Mouse (Mus musculus) monocyte, adult 5-6 weeks (primary cell): ENCODE measurements around the gene Cerk. TPM values are rescaled to one million over a fixed set of nuclear protein-coding genes. Genes with fewer than 3 reads are reported as not detected.
A peak's percentile ranks its signal among the peaks of the same experiment; 100 is the strongest.
"Not testable (repeated sequence)": the region's sequence is repeated elsewhere in the genome, so short reads cannot be mapped to it uniquely, and the experiment has no call there.

ENCODE experiments used
- ATAC-seq: fragments of 153-309, 156-312 bp; replicated peaks from 2 replicates; pipeline ENCODE4 v1.8.0; 2017; ENCODE audit warnings: mild to moderate bottlenecking; ENCODE audit not compliant: low TSS enrichment, insufficient number of reproducible peaks, severe bottlenecking, poor library complexity, low FRiP score
- total RNA-seq: library from RNA; stranded (forward); fragments of 200-1000, 200-491, 200-594 nt; gene quantifications from 3 replicates; pipeline ENCODE4 v1.2.3, GENCODE M21; 2017

The Cerk gene
- total RNA-seq, 1 experiment from 2014 or later, result 38.1 TPM

DNA sequence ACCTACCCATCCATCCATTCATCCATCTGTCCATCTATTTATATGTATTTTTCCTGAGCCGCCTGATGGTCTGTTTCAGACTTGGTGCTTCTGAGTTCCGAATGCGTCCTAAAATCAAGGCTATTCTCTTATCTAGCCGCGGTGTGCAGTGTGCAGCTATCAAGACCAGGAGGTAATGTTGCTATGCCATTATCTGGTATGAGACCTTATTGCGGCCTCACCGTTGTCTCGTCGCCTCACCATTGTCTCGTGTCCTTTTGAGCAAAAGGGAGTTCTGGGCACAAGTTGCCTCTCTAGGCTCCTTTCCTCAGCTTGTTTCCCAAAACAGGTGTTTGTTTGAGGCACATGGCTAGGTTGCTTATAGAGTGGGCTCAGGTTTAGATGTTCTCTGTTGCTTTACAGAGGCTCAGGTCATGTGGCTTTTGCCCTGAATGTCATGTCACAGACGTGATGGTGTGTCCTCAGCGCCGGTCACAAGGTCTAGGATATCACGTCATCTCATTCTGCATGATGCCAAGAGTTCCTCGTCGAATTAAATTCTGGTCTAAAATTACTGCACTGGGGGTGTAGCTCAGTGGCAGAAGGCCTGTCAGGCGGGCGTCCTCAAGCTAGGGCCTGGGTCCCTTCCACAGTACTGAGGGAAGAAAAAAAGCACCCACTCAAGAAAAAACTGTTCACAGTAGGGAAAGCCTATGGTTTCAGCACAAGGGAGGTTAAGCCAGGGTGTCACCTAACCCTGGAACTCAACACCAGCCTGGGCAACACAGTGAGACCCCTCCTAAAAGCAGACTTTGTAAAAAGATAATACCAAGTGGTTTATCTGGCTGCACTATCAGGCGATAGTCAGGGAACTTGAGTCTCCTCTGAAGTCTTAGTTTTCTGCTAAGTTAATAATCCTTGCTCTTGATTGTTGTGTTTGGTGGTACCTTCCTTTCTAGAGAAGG, 81.3 kb downstream of the Cerk start:
- ATAC-seq, result no peak

DNA sequence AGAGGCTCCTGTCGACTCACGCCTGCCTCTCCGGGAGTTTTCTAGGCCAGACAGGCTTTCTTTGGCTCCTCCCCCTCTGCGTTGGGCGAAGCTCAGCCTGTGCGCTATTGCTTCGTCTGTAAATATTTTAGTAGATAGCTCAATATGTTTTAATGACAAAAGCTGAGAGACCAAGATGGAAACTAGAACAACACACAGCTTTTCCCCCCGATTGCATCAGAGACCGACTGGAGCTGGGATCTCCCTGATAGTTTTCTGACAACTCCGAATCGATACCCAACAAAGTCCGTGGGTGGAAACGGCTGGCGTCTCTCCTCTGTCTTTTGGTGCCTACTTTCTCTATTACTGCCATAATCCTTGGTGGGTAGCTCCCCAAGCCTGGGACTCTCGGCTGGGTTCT, 83.6 kb downstream of the Cerk start:
- ATAC-seq, result no peak

DNA sequence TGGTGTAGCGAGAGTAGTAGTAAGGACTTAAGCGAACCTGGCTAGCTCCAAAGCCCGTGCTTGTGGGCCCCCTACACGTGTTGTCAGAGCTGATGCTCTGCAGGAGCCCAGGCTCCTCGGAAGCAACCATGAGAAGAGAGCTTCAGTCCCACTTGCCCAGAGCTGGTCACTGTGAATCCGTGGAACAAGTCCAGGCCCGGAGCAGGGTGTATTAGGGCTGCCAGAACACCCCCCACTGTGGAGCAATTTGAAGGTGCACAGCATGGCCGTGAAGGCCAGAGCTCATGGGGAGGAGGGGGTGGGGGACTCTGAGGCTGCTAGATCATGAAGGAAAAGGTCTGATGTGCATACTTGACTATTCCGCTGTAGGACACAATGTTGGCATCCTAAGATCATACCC, 84.4 kb downstream of the Cerk start:
- no peak for ATAC-seq

DNA sequence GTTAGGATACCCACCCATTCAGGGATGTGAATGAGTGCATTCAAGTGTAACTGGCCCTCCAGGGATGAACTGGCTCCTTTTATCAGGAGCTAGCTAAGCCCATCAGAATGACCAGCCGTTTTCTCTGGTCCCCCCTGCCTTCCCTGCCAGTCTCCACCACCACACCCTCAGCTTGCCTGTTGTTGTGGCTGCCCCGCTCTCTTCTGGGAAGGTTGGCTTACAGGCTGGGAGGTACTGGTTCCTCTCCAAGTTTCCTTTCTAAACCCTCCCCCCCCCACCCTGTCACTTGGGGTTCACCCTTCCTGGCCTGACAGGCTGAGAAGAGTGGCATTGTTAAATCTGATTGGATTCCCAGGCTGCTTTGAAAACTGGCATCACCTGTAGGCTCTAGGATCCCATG, 88.1 kb downstream of the Cerk start:
- no peak for ATAC-seq

DNA sequence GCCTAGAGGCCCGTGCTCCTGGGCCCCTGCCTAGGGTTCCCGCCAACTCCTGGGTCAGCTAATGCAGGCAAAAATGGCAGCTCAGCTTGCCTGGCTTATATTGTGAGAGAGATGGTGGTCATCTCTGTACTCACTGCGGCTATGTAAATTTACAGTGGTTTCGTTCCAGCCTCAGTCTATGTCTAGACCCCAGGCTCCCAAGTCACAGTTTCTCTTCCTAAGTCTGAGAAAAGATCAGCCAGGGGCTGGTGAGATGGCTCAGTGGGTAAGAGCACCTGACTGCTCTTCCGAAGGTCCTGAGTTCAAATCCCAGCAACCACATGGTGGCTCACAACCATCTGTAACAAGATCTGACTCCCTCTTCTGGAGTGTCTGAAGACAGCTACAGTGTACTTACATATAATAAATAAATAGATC, 89.3 kb downstream of the Cerk start:
- ATAC-seq, result not testable (repeated sequence)

DNA sequence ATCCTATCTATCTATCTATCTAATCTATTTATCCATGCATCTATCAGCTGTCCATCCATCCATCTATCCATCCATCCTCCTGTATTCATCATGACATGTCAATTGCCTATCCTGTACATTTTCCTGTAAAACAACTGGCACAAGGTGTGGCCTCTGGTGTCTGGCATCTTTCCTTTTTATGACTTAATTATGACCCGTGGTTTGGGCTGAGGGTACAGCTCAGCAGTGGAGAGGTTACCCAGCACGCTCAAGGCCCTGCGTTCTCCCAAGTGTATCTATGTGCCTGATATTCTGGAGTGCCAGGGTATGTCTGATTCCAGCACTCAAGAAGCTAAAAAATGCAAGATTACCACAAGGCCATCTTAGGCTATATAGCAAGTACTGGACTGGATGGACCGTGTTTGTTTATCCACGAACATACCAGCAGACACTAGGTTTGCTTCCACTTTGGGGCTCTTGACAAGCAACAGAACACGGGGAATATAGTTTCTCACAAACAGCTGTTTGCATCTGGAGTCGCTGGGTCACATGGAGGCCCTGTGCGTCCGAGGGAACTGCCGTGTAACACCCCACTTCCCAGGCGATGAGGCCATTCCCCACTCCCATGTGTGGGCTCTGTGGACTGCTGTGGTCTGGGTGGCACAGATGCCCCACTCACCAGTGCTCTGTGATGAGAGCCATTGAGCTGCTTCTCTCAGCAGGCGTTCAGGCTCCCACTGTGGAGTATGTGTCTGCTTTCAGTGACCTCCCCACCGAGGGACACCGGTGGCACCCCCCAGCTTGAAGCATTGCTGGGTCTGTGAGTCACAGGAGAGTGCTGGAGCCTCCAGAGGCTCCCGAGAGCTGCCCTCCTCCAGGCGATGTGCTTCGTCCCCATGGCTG, 90.0 kb downstream of the Cerk start:
- ATAC-seq, result no peak

DNA sequence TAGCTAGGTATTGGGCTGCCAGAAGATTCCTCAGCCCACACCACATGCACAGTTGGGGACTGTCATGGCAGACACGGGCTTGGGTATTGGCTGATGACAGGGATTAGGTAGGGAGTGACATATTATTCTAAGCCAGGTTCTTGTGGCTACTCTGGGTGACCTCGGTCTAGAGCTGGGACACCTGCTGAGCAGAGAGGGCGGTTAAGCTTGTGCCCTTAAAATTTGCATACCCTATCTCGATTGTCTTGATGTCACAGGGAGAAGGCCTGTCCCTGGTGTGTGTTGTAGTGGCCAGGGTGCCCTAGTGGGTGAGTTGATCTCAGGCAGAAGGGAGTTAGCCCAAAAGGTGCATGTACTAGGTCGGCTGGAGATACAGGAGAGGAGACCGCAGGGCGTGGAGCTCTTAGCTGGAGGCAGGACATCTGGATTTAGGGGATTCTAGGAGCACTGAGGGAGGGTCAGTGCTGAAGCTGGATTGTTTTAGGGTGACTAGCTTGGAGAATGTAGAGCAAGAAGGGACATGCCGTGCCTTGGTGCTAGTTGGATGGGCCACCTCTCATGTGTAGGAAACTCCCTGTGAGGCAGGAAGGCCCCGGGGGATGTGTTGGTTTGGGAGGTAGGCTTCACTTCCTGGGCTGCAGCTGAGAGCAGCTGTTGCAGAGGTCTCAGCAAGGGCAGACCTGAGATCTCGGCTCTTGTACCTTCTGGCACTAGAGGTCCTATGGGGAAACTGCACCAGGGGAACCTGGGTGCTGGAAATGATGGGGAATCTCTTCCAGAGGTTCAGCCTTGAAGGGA, 91.4 kb downstream of the Cerk start:
- ATAC-seq, result 0 out of 2 replicates have a peak, but pooled peaks have one; percentile 36

DNA sequence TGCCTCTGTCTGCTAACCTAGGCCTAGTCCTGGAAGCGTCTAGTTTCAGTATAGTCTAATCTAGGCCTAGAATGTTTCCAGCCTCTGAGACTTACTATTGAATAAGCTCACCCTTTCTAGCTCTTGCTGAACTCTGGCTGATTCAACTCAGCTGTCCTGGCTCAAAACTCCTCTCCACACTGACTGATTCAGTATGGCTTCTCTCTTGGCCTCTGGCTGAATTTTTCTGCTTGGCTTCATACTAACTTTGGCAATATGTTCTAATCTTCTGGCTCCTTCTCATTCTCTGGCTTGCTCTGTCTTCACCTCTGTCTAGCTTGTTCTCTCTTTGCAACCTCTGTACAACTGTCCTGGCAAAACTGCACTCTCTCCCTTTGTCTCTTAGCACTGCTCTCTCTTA, 92.7 kb downstream of the Cerk start:
- ATAC-seq, result no peak

DNA sequence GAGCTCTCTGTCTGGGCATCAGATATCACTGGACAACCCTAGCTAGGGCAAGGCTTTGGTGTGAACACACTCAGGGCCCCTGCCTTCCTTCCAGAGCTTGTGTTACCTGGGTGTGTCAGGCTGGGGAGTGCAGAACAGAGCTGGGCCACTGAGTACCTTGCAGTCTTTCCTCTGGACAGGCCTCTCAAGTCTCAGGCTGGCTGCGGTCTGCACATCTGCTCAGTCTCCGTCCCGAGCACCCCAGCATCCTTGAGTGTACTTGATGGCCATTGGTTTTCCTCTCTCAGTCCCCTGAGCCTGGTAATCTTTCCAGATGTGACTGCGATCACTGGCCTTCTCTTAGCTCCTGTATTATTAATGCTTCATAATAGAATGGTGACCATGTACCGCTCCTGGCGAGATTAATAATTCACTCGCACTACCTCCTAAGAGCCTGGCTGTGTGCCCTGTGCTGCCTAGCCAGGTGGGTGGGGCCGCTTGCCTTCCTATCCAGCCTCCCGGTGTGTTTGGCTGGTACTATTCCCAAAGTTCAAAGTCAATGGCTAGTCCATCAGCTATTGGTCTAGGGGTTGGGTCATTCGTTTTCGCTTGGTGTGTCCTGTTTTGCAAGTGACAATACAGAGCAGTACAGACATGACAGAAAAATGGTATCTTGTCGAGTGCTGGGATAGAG, 93.8 kb downstream of the Cerk start:
- no peak for ATAC-seq

DNA sequence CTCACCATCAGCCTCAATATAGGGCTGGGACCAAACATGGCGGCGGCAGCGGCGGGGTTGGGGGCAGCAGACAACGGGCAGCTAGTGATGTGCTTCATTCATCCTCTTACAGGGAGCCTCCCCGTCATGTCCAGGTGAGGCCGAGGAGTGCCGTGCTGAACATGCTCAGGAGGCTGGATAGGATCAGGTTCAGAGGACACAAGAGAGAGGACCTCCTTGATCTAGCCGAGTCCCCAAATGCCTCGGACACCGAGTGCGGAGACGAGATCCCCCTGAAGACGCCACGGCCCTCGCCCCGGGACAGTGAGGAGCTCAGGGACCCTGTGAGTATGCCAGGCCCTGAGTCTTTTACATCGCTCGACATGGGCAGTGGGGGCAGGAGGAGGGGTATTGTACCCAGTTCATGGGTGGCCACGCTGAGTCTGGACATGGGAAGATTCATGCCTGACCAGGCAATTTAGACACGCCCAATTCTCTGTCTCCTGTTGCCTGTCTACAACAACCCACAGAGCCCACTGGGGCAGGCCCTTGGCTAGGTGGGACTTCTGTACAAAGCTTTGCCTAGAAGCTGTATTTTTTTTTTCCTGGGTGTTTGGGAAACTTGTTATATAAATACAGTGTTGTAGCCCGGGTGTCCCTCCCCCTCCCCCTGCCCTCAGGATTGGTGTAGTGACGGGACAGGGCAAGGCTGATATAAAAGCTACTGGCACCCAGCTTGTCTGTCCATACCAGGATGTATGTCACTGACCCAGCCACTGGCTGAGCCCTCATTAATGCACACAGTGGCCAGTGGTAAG, 94.5 kb downstream of the Cerk start:
- ATAC-seq, result no peak

DNA sequence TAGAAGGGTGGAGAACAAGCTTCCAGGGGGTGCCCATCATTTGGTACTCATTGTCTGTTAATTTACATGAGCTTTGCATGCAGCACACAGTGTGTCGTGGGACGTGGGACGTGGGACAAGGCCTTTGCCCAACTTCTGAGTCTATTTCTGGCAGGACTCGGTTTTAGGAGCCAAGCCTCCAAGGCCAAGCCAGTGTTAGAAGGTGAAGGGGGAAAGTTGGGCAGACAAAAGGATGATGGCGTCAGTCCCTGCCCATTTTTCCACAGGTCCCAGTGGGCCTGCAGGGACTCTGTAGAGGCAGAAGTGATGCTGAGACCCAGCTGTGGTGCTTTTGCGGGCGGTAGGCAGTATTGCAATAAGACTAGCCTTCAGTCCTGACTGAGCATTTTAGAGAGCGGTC, 95.4 kb downstream of the Cerk start:
- ATAC-seq, result no peak

DNA sequence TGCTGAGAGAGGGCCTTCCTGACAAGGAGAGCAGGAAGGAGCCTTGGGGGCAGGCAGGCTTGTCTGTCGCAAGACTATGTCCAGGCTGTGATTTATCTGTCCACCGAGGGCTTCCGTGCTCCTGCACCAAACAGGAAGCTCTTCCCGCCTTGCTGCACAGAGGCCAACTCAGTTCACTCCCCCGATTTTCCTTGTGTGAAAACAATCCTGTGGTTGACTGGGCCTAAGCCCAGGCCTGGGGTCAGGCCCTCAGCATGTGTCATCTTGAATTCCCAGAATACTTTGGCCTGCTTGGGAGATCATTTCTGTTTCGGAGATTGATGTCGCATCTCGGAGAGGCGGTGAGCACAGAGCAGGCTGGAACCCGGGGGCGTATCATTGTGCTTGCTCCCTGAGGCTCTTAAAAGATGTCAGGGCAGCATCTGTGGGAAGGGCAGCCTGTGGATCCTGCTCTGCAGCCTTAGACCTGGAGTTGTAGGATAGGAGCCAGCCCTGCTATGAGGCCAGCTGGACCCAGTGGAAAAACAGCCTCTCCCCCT, 95.9 kb downstream of the Cerk start:
- no peak for ATAC-seq

Other genes starting within 250 kb of the Cerk start
- gene Celsr1, start 152.4 kb downstream of the Cerk start, total RNA-seq, result 0.11 to 2.1 TPM (median 0.76 TPM) in 3 replicates
- 112 to 191 TPM (median 137 TPM) in 3 replicates for gene Gramd4, start 128.4 kb downstream of the Cerk start, total RNA-seq
- gene Tbc1d22a, start 28.3 kb upstream of the Cerk start, total RNA-seq, result 24.4 to 47.7 TPM (median 28.3 TPM) in 3 replicates